Mouse (Mus musculus): ENCODE data around the gene Eml2. TPM values are rescaled to one million over a fixed set of nuclear protein-coding genes. Genes with fewer than 3 reads are reported as not detected.

Eml2 gene
- polyA plus RNA-seq (2015; fragmentation: Nextera tagmentation; extraction: Ambion mirVana), result 8.2 and 12.5 TPM in 2 replicates

DNA sequence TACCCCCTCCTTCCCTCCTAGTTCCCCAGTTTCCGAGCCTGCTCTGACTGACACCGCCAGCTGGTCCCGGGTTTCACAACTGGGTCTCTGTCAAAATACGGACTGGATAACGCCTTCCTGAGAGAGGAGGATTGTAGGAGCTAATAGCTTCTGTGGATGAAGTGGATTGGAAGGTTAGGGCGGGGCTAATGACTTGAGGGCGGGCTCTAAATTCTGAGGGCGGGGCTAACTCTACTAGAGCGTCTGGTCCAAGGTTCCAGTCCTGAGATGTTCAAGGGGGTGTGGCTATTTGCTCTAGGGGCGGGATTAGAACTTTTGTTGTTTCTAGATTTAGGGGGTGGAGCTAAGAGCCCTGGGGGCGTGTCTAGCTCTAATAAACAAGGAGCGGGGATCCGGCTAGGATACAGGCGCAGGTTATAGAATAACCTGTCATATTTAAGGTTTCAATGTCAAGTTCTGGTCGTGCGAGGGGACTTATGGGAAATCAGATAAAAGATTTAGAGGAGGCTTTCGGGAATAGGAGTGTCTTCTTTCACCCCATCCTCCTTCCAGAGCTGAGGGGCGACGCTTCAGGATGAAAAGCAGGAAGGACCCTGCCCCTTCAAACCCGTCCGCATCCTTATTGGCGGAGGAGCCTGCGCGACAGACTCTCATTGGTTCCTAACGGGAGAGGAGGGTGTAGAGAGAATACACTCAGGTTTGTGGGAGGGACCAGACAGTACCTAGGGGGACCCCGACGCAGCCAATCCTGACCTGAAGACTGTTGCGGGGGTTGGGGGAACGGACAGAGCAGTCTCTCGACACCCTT, at the start of gene Eml2:
Gene Eml2 (plus strand): TSS at position 714 of the 808 bp plus-strand sequence.
- Histone ChIP-seq H3K4me1 (peaks cover 56% of the 10 kb centered on the region), H3K27ac (replicated peaks) (peak within 1 kb of the TSS; percentile 87), H3K27me3 (peaks cover 20% of the 10 kb centered on the region), H3K36me3 (no peaks in the 10 kb centered on the region), H3K4me2 (replicated peaks) (peak within 1 kb of the TSS; percentile 70), H3K9me3 (no peaks in the 10 kb centered on the region), H3K9ac (replicated peaks) (peak within 1 kb of the TSS; percentile 71), H3K4me3 (peak within 1 kb of the TSS; percentile 76)
- under 1% methylated on average over 30 of the region's 30 CpGs for WGBS
- peak; percentile 96 for ATAC-seq (replicated peaks)

DNA sequence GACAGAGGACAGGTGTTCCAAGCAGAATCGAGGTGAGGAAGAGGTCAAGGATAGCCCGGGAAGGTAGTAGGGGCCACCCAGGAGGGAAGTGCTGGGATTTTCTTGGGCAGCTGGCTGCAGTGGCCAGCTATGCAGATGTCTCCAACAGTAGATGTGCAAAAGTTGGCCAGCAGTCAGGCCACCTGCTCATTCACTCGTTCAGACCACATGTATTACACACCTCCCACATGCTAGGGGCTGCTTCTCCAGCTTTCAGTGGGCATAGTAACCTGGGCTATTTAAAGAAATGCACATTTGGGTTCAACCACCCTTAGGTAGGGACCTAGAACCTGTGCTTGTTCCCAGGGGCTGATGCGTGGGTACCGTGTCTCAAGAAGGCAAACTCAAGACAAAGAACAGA, 48.5 kb upstream of the Eml2 start:
- no peaks in the 10 kb centered on the region for H3K27me3 ChIP-seq
- H3K9ac ChIP-seq (replicated peaks), result no peak overlapping the region
- H3K9me3 ChIP-seq, result no peaks in the 10 kb centered on the region
- H3K4me2 ChIP-seq (replicated peaks), result no peak overlapping the region
- H3K27ac ChIP-seq (replicated peaks), result no peak overlapping the region
- no peaks in the 10 kb centered on the region for H3K36me3 ChIP-seq
- ATAC-seq (replicated peaks), result no peak
- H3K4me3 ChIP-seq, result no peak overlapping the region
- 88% methylated on average over 5 of the region's 5 CpGs for WGBS
- peaks cover 12% of the 10 kb centered on the region for H3K4me1 ChIP-seq

- WGBS, result 90% methylated on average over 5 of the region's 5 CpGs
These were observed 46.8 kb upstream of the Eml2 start for GRCm38 (mm10) chr7:19129396-19129795.

DNA sequence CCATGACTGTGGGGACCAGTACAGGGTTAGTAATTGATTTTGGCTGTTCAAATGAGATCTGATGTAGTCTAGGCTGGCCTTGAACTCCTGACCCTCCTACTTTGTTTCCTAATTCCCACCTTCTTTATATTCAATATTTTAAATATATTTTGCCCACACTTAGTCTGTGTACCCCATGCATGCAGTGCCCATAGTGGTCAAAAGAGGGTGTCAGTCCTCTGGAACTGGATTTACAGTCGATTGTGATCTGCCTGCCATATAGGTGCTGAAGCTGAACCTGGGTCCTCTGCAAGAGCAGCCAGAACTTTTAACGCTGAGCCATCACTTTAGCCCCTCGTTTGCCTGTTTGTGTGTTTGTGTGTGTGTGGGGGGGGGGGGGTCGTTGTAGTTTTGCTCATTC, 45.6 kb upstream of the Eml2 start:
- Histone ChIP-seq H3K4me1 (peaks cover 12% of the 10 kb centered on the region), H3K4me2 (replicated peaks) (peak overlapping the region; percentile 66), H3K36me3 (peaks cover 4% of the 10 kb centered on the region), H3K4me3 (peak overlapping the region; percentile 45), H3K27me3 (no peaks in the 10 kb centered on the region), H3K27ac (replicated peaks) (peak overlapping the region; percentile 88), H3K9me3 (no peaks in the 10 kb centered on the region), H3K9ac (replicated peaks) (no peak overlapping the region; the same call in 1 of the 2 replicates)
- ATAC-seq (replicated peaks), result no peak
- 33% methylated on average over 4 of the region's 4 CpGs for WGBS

More at GRCm38 (mm10) chr7:19129396-19129795, 46.8 kb upstream of the Eml2 start:
- Histone ChIP-seq H3K27me3 (no peaks in the 10 kb centered on the region), H3K9ac (replicated peaks) (no peak overlapping the region), H3K4me3 (no peak overlapping the region), H3K9me3 (no peaks in the 10 kb centered on the region), H3K36me3 (no peaks in the 10 kb centered on the region), H3K27ac (replicated peaks) (no peak overlapping the region), H3K4me2 (replicated peaks) (no peak overlapping the region), H3K4me1 (peaks cover 12% of the 10 kb centered on the region)
- ATAC-seq (replicated peaks), result no peak

DNA sequence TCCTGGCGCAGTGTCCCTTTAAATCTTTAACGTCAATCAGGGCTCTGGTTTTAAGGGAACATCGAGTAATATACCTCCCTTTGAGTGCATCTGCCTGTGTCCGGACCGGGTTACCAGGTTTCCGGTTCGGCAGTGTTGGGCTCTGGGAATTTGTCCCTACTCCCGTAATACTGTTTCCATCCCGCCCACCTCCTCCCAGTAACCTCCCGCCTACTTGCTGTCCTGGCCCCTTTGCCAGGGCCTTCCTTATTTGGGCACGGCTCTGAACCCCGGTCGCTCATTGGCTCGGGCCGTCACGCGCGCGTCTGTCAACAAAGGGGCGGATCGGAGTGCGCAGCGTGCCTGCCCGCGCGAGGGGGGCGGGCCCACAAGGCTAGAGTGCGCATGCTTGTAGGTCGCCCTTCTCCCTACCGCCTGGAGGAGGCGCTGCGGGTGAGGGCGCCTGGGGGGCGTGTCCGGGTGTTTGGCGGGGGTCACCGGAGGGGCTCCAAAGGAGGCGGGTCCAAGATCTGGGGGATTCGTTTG, 44.8 kb upstream of the Eml2 start:
- WGBS, result under 1% methylated on average over 39 of the region's 39 CpGs

GRCm38 (mm10) chr7:19136168-19136567, 40.1 kb upstream of the Eml2 start:
- ATAC-seq (replicated peaks), result no peak

More for the DNA sequence above, 44.8 kb upstream of the Eml2 start:
- peak; percentile 99 for ATAC-seq (replicated peaks)
- Histone ChIP-seq H3K36me3 (peaks cover 11% of the 10 kb centered on the region), H3K27me3 (no peaks in the 10 kb centered on the region), H3K4me2 (replicated peaks) (peak overlapping the region; percentile 66), H3K4me1 (peaks cover 12% of the 10 kb centered on the region), H3K4me3 (peak overlapping the region; percentile 45), H3K9me3 (no peaks in the 10 kb centered on the region), H3K27ac (replicated peaks) (peak overlapping the region; percentile 88), H3K9ac (replicated peaks) (peak overlapping the region; percentile 34)

GRCm38 (mm10) chr7:19136673-19137334, 39.4 kb upstream of the Eml2 start:
- Histone ChIP-seq H3K27ac (replicated peaks) (no peak overlapping the region), H3K4me3 (no peak overlapping the region), H3K4me2 (replicated peaks) (no peak overlapping the region), H3K9ac (replicated peaks) (no peak overlapping the region), H3K36me3 (peaks cover 56% of the 10 kb centered on the region), H3K9me3 (no peaks in the 10 kb centered on the region), H3K4me1 (peaks cover 4% of the 10 kb centered on the region), H3K27me3 (no peaks in the 10 kb centered on the region)
- WGBS, result 92% methylated on average over 38 of the region's 38 CpGs
- ATAC-seq (replicated peaks), result 0 out of 2 replicates have a peak, but pooled peaks have one; percentile 24

More at GRCm38 (mm10) chr7:19136168-19136567, 40.1 kb upstream of the Eml2 start:
- Histone ChIP-seq H3K4me3 (no peak overlapping the region), H3K27me3 (no peaks in the 10 kb centered on the region), H3K27ac (replicated peaks) (no peak overlapping the region), H3K36me3 (peaks cover 51% of the 10 kb centered on the region), H3K4me1 (peaks cover 7% of the 10 kb centered on the region), H3K9ac (replicated peaks) (no peak overlapping the region), H3K4me2 (replicated peaks) (no peak overlapping the region), H3K9me3 (no peaks in the 10 kb centered on the region)
- WGBS, result 94% methylated on average over 13 of the region's 13 CpGs

GRCm38 (mm10) chr7:19137380-19137779, 38.8 kb upstream of the Eml2 start:
- Histone ChIP-seq H3K36me3 (peaks cover 57% of the 10 kb centered on the region), H3K4me2 (replicated peaks) (no peak overlapping the region)

DNA sequence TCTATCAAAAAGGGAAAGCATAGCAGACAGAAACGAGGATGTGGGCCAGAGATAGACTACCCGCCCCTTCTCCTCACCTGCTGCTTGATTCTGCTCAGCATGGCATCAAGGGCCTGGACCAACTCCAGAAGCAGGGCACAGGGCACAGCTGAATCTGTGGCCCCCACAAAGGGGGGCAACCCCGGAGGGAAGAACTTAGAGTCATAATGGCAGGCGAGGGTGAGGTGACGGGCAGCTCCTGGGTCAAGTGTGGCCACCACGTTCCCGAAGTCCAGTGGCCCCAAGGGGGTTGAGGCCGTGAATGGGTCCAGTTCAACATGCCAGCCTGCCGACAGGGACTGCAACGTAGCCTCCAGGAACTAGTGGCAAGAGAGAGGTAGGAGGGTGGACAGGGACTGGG, 29.4 kb upstream of the Eml2 start:
- Histone ChIP-seq H3K27me3 (no peaks in the 10 kb centered on the region), H3K4me2 (replicated peaks) (no peak overlapping the region), H3K9ac (replicated peaks) (no peak overlapping the region), H3K36me3 (peaks cover 3% of the 10 kb centered on the region), H3K27ac (replicated peaks) (no peak overlapping the region), H3K4me1 (peaks cover 22% of the 10 kb centered on the region), H3K9me3 (no peaks in the 10 kb centered on the region), H3K4me3 (no peak overlapping the region)
- 88% methylated on average over 10 of the region's 10 CpGs for WGBS
- ATAC-seq (replicated peaks), result no peak

More at GRCm38 (mm10) chr7:19137380-19137779, 38.8 kb upstream of the Eml2 start:
- Histone ChIP-seq H3K27ac (replicated peaks) (no peak overlapping the region), H3K9ac (replicated peaks) (no peak overlapping the region), H3K9me3 (no peaks in the 10 kb centered on the region), H3K4me1 (no peaks in the 10 kb centered on the region), H3K27me3 (no peaks in the 10 kb centered on the region), H3K4me3 (no peak overlapping the region)
- 45% methylated on average over 5 of the region's 5 CpGs for WGBS
- ATAC-seq (replicated peaks), result no peak

GRCm38 (mm10) chr7:19147497-19148045, 28.6 kb upstream of the Eml2 start:
- H3K4me1 ChIP-seq, result peaks cover 22% of the 10 kb centered on the region
- peaks cover 6% of the 10 kb centered on the region for H3K36me3 ChIP-seq
- H3K9ac ChIP-seq (replicated peaks), result no peak overlapping the region
- no peaks in the 10 kb centered on the region for H3K27me3 ChIP-seq
- 64% methylated on average over 6 of the region's 6 CpGs for WGBS
- ATAC-seq (replicated peaks), result no peak
- no peaks in the 10 kb centered on the region for H3K9me3 ChIP-seq
- no peak overlapping the region for H3K27ac ChIP-seq (replicated peaks)
- peak overlapping the region; percentile 88 for H3K4me2 ChIP-seq (replicated peaks)
- H3K4me3 ChIP-seq, result peak overlapping the region; percentile 64

GRCm38 (mm10) chr7:19148180-19148874, 27.9 kb upstream of the Eml2 start:
- peaks cover 12% of the 10 kb centered on the region for H3K36me3 ChIP-seq
- H3K4me1 ChIP-seq, result peaks cover 22% of the 10 kb centered on the region
- peak overlapping the region; percentile 88 for H3K4me2 ChIP-seq (replicated peaks)
- H3K9ac ChIP-seq (replicated peaks), result peak overlapping the region; percentile 62
- H3K27me3 ChIP-seq, result no peaks in the 10 kb centered on the region
- WGBS, result 15% methylated on average over 20 of the region's 20 CpGs
- H3K27ac ChIP-seq (replicated peaks), result peak overlapping the region; percentile 88
- H3K4me3 ChIP-seq, result peak overlapping the region; percentile 64
- peak; percentile 1; the same call in 1 of the 2 replicates for ATAC-seq (replicated peaks)
- no peaks in the 10 kb centered on the region for H3K9me3 ChIP-seq

Measured in forebrain, embryonic 15.5 days (tissue).